Mouse (Mus musculus): ENCODE measurements around the gene Slc37a1. TPM values are rescaled to one million over a fixed set of nuclear protein-coding genes. Genes with fewer than 3 reads are reported as not detected.

Gene Slc37a1
- polyA plus RNA-seq, 1 experiment, result 21.9 TPM

DNA sequence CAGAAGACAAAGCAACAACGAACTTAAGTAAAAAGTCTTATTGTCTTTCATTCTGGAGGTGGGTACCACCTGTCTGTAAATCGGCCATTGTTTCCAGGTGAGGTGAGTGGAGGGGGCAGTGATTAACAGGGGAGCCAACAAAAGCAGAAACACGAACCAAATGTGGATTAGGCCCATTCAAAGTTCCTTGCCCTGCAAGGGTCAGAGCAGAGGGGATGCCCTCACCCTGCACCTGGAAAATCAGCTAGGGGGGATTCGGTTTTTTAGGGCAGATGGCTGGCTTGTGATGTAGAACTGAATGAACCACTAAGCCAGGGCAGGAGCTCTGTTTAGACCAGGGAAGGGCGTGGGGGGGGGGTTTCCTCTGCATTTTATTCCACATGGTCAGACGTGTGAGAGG is 22.2 kb upstream of the Slc37a1 start:
- 69% methylated on average over 6 of the region's 6 CpGs for WGBS
- H3K4me1 ChIP-seq (ENCODE audit: control insufficient read depth, insufficient read depth, low read length), result peaks cover 17% of the 10 kb centered on the region
- H3K4me3 ChIP-seq (replicated peaks; ENCODE audit: control insufficient read depth, low read depth, low read length), result no peak overlapping the region
- peak overlapping the region; percentile 20 for H3K27ac ChIP-seq (ENCODE audit: control insufficient read depth, insufficient read depth, low read depth, low read length, poor library complexity)
- no peak for TF ChIP-seq POLR2A (IDR thresholded peaks at IDR 0.05; ENCODE audit: borderline replicate concordance, control insufficient read depth, low read depth, low read length)
- TF ChIP-seq CTCF (IDR thresholded peaks at IDR 0.05; ENCODE audit: control insufficient read depth, insufficient read depth, low read length), result no peak

DNA sequence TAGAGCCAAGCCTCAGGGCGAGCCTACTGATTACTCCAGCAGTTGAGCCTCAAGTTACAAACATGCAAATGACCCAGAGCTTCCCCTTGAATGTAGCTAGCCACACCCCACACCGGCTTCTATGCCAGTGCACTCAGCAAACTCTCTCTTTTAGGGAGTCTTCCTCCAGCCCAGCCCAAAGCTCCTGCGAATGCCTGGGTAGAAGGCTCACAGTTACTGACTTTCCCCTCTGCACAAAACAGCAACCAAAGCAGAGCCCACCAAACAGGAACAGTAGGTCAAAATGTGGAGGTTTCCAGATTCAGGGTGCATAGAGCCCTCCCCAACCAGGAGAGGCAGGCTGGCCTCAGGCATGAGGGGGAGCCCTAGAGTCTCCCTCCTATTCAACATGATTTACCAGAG is 21.4 kb upstream of the Slc37a1 start:
- 3% methylated on average over 3 of the region's 3 CpGs for WGBS
- H3K4me1 ChIP-seq (ENCODE audit: control insufficient read depth, insufficient read depth, low read length), result peaks cover 17% of the 10 kb centered on the region
- TF ChIP-seq POLR2A (IDR thresholded peaks at IDR 0.05; ENCODE audit: borderline replicate concordance, control insufficient read depth, low read depth, low read length), result no peak
- TF ChIP-seq CTCF (IDR thresholded peaks at IDR 0.05; ENCODE audit: control insufficient read depth, insufficient read depth, low read length), result no peak
- no peak overlapping the region for H3K4me3 ChIP-seq (replicated peaks; ENCODE audit: control insufficient read depth, low read depth, low read length)
- H3K27ac ChIP-seq (ENCODE audit: control insufficient read depth, insufficient read depth, low read depth, low read length, poor library complexity), result peak overlapping the region; percentile 20

DNA sequence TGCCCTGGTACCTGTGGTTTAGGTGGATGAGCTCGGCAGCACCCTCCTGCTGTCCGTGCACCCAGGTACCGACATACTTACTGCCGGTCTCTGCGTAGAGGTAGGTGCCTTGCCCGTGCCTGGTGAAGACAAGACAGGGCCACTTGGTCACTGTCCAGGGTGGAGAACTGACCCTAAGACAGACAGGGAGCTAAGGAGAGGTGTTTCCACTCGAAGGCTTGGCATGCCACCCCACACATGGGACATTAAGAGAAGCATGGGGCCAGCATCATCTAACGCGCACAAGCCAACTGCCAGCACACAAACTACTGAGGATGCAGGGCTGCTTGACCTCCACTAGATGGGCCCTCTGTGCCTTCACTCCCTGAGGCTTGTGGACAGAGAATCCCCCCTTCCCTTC is 20.8 kb upstream of the Slc37a1 start:
- peaks cover 17% of the 10 kb centered on the region for H3K4me1 ChIP-seq (ENCODE audit: control insufficient read depth, insufficient read depth, low read length)
- TF ChIP-seq POLR2A (IDR thresholded peaks at IDR 0.05; ENCODE audit: borderline replicate concordance, control insufficient read depth, low read depth, low read length) (no peak), CTCF (IDR thresholded peaks at IDR 0.05; ENCODE audit: control insufficient read depth, insufficient read depth, low read length) (0 out of 2 replicates have a peak, but pooled peaks have one; percentile 10)
- H3K4me3 ChIP-seq (replicated peaks; ENCODE audit: control insufficient read depth, low read depth, low read length), result no peak overlapping the region
- WGBS, result 88% methylated on average over 9 of the region's 9 CpGs
- peak overlapping the region; percentile 20 for H3K27ac ChIP-seq (ENCODE audit: control insufficient read depth, insufficient read depth, low read depth, low read length, poor library complexity)

DNA sequence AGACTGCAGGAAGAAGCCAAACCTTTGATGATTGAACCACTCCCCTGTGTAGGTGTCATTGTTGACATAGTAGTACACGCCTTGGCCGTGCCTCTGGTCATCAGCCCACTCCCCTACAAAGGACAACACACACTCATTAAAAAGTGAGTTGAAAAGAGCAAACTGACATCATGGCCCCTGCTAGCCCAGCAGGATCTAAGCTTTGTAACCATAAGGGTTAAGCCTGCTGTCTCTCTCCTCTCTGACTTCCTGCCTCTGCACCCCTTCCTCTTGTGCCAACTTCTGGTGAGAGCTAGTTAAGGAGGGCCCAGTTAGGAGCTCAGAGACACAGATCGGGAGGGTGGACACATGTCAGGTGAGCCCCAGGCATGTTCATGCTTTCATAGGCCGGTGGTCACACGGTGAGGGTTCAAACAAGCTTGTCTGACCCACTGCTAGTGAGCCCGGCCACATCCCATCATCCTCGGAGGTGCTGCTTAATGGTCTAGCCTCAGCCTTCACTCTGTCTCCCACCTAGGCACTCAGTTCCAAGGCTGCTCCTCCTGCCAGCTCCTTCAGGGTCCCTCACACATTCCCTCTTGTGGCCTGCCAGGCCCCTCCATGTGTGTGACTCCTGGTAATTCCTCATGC is 20.2 kb upstream of the Slc37a1 start:
- H3K27ac ChIP-seq (ENCODE audit: control insufficient read depth, insufficient read depth, low read depth, low read length, poor library complexity), result peak overlapping the region; percentile 20

DNA sequence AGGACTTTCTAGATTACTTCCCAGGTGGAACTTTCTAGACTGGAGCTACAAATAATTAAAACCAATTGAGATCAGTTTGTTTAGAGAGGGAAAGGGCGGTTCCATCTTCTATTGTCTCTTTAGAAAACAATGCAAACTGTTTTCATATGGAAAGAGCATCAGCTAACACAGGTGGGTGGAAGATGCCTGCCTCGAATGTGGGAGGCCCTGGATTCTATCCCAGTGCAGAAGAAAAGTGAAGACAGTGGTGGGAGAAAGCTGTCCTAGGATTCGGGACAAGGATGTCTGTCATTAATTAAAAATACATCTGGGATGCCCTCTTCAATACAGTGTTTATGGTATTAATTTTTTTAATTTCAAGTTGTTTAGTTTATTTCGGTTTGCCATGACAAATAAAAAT is 19.5 kb upstream of the Slc37a1 start:
- Histone ChIP-seq H3K4me1 (ENCODE audit: control insufficient read depth, insufficient read depth, low read length) (peaks cover 17% of the 10 kb centered on the region), H3K27ac (ENCODE audit: control insufficient read depth, insufficient read depth, low read depth, low read length, poor library complexity) (no peak overlapping the region; the same call in 1 of the 2 replicates), H3K4me3 (replicated peaks; ENCODE audit: control insufficient read depth, low read depth, low read length) (no peak overlapping the region)
- no peak for TF ChIP-seq CTCF (IDR thresholded peaks at IDR 0.05; ENCODE audit: control insufficient read depth, insufficient read depth, low read length)
- TF ChIP-seq POLR2A (IDR thresholded peaks at IDR 0.05; ENCODE audit: borderline replicate concordance, control insufficient read depth, low read depth, low read length), result no peak
- 73% methylated on average over 4 of the region's 4 CpGs for WGBS

More for the DNA sequence above, 20.2 kb upstream of the Slc37a1 start:
- WGBS, result 65% methylated on average over 7 of the region's 7 CpGs
- TF ChIP-seq CTCF (IDR thresholded peaks at IDR 0.05; ENCODE audit: control insufficient read depth, insufficient read depth, low read length) (no peak), POLR2A (IDR thresholded peaks at IDR 0.05; ENCODE audit: borderline replicate concordance, control insufficient read depth, low read depth, low read length) (no peak)
- peaks cover 17% of the 10 kb centered on the region for H3K4me1 ChIP-seq (ENCODE audit: control insufficient read depth, insufficient read depth, low read length)
- no peak overlapping the region for H3K4me3 ChIP-seq (replicated peaks; ENCODE audit: control insufficient read depth, low read depth, low read length)

DNA sequence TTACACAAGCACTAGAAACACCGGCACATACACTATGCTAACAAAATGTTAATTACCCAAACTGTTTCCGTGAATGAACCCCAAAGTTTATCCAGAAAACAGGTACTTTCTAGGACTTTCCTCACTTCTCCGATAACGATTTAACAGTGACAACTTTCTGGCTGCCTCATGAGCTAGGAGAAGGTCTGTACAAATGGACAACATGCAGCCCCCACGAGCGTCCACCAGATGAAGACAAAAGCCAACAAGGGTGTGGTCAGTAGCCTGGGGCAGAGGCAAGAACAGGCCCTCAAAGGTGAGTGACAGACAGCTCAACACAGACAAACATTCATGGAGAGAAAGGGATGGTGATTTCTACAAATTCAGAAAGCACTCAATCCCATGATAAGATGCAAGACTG is 19.0 kb upstream of the Slc37a1 start:
- H3K27ac ChIP-seq (ENCODE audit: control insufficient read depth, insufficient read depth, low read depth, low read length, poor library complexity), result no peak overlapping the region
- 79% methylated on average over 6 of the region's 6 CpGs for WGBS
- H3K4me3 ChIP-seq (replicated peaks; ENCODE audit: control insufficient read depth, low read depth, low read length), result no peak overlapping the region
- TF ChIP-seq POLR2A (IDR thresholded peaks at IDR 0.05; ENCODE audit: borderline replicate concordance, control insufficient read depth, low read depth, low read length) (no peak), CTCF (IDR thresholded peaks at IDR 0.05; ENCODE audit: control insufficient read depth, insufficient read depth, low read length) (no peak)
- H3K4me1 ChIP-seq (ENCODE audit: control insufficient read depth, insufficient read depth, low read length), result peaks cover 17% of the 10 kb centered on the region

DNA sequence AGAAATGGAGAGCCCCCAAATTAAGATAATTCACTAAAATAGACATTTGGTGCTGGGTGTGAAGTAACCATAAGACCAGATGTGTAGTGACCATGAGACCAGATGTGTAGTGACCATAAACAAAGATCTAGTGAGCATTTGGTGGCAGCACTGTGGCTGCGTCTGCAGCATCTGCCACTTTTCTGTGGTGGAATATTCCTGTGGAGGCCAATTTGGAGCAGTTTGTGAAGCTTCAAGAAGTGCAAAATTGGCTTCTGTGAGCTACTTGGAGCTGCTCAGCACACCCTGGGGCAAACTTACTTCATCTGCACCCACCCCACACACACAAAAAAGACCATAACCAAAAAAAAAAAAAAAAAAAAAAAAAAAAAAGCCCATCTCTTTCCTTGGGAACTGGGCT is 18.6 kb upstream of the Slc37a1 start:
- WGBS, result 75% methylated on average over 1 of the region's 1 CpGs
- Histone ChIP-seq H3K4me1 (ENCODE audit: control insufficient read depth, insufficient read depth, low read length) (peaks cover 17% of the 10 kb centered on the region), H3K4me3 (replicated peaks; ENCODE audit: control insufficient read depth, low read depth, low read length) (no peak overlapping the region), H3K27ac (ENCODE audit: control insufficient read depth, insufficient read depth, low read depth, low read length, poor library complexity) (peak overlapping the region; percentile 47; the same call in 1 of the 2 replicates)
- TF ChIP-seq POLR2A (IDR thresholded peaks at IDR 0.05; ENCODE audit: borderline replicate concordance, control insufficient read depth, low read depth, low read length) (no peak), CTCF (IDR thresholded peaks at IDR 0.05; ENCODE audit: control insufficient read depth, insufficient read depth, low read length) (no peak)

DNA sequence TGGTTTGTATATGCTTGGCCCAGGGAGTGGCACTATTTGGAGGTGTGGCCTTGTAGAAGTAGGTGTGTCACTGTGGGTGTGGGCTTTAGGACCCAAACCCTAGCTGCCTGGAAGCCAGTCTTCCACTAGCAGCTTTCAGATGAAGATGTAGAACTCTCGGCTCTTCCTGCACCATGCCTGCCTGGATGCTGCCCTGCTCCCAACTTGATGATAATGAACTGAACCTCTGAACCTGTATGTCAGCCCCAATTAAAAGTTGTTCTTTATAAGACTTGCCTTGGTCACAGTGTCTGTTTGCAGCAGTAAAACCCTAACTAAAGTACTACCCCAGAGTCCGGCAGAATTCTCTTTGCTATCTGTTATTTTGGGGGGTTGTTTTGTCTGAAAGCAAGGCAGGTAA is 16.8 kb upstream of the Slc37a1 start:
- H3K27ac ChIP-seq (ENCODE audit: control insufficient read depth, insufficient read depth, low read depth, low read length, poor library complexity), result no peak overlapping the region; the same call in 1 of the 2 replicates
- WGBS, result 75% methylated on average over 2 of the region's 2 CpGs
- peaks cover 14% of the 10 kb centered on the region for H3K4me1 ChIP-seq (ENCODE audit: control insufficient read depth, insufficient read depth, low read length)
- TF ChIP-seq POLR2A (IDR thresholded peaks at IDR 0.05; ENCODE audit: borderline replicate concordance, control insufficient read depth, low read depth, low read length) (no peak), CTCF (IDR thresholded peaks at IDR 0.05; ENCODE audit: control insufficient read depth, insufficient read depth, low read length) (no peak)
- no peak overlapping the region for H3K4me3 ChIP-seq (replicated peaks; ENCODE audit: control insufficient read depth, low read depth, low read length)

All from bone marrow, adult 2 months (tissue).